Mouse (Mus musculus) testis, adult 2 months (tissue): ENCODE measurements at regions not wholly inside any gene's neighbourhood (a gene's known extent, or its start where the extent isn't known, plus 50 kb on each side); places are given as distances from the start of the nearest gene placed in this dataset.
"Not testable (repeated sequence)": the region's sequence is repeated elsewhere in the genome, so short reads cannot be mapped to it uniquely, and the experiment has no call there.

Experiments
- CTCF ChIP-seq: fragments of 200-500 bp; IDR thresholded peaks from 2 replicates; pipeline ENCODE4 v1.5.1; 2012; ENCODE audit warnings: low read depth, mild to moderate bottlenecking, inconsistent platforms, low read length, moderate library complexity; ENCODE audit not compliant: control insufficient read depth, insufficient read depth, insufficient replicate concordance
- POLR2A ChIP-seq: fragments of 200-500 bp; IDR thresholded peaks from 2 replicates; pipeline ENCODE4 v1.6.1; 2012; ENCODE audit warnings: low read depth, mild to moderate bottlenecking, inconsistent platforms, low read length, moderate library complexity; ENCODE audit not compliant: control insufficient read depth

GRCm38 (mm10) chr2:78533881-78534280 is 334.0 kb upstream of the Ube2e3 start:
- TF ChIP-seq CTCF, POLR2A: not testable (repeated sequence)
